Mouse (Mus musculus): ENCODE data around the gene Ipmk.

GRCm38 (mm10) chr10:71343567-71344265, 3.8 kb upstream of the Ipmk start:
- TF ChIP-seq CTCF (IDR thresholded peaks at IDR 0.05; ENCODE audit: low read depth) = no peak
- no peak for TF ChIP-seq EP300 (IDR thresholded peaks at IDR 0.05; ENCODE audit: low read depth)

Measured in liver, embryonic 14.5 days (tissue).